Mouse (Mus musculus): ENCODE measurements around the gene Set. TPM values are rescaled to one million over a fixed set of nuclear protein-coding genes. Genes with fewer than 3 reads are reported as not detected.

The Set gene
- polyA plus RNA-seq, 2 experiments, result 159 to 179 TPM

- no peak for ATAC-seq (ENCODE audit: insufficient read depth)
- no peak for DNase-seq (ENCODE audit: low read depth in 3 of 3, low spot score in 3 of 3)
- no peaks in the 10 kb centered on the region for H3K27me3 ChIP-seq (ENCODE audit: control insufficient read depth, insufficient read depth, low read length)
- no peak overlapping the region for H3K4me3 ChIP-seq (ENCODE audit: insufficient read depth in 1 of 2, low read depth in 2 of 2, low read length in 2 of 2)
- H3K36me3 ChIP-seq (replicated peaks; ENCODE audit: control insufficient read depth, insufficient read depth, low read depth), result no peaks in the 10 kb centered on the region
- no peak overlapping the region for H3K4me2 ChIP-seq (ENCODE audit: low read depth)
- no peak for TF ChIP-seq EP300 (IDR thresholded peaks at IDR 0.05; ENCODE audit: low read depth)
- TF ChIP-seq CTCF (IDR thresholded peaks at IDR 0.05; ENCODE audit: low read depth), result no peak
- no peak overlapping the region for H3K27ac ChIP-seq
- H3K9me3 ChIP-seq (ENCODE audit: control insufficient read depth, low read length), result no peaks in the 10 kb centered on the region
- no peak overlapping the region for H3K9ac ChIP-seq (replicated peaks)
- 76% methylated on average over 4 of the region's 4 CpGs for WGBS (ENCODE audit: insufficient replicate concordance)
- H3K4me1 ChIP-seq (replicated peaks; ENCODE audit: control insufficient read depth in 2 of 2, insufficient read depth in 2 of 2, low read length in 1 of 2), result peaks cover 5 to 16% of the 10 kb centered on the region in 2 experiments
Observed at GRCm38 (mm10) chr2:30120269-30120668, 63.1 kb downstream of the Set start.

Other genes starting within 250 kb of the Set start
- gene Urm1, start 237.3 kb upstream of the Set start, polyA plus RNA-seq (2012; rRNA removed), result 14.5 and 17.7 TPM in 2 replicates
- gene Urm1, start 237.3 kb upstream of the Set start, polyA plus RNA-seq (2014; fragmentation: Nextera tagmentation; extraction: Ambion mirVana), result 7.4 and 8.4 TPM in 2 replicates
- 20.1 and 20.4 TPM in 2 replicates for gene Cercam, start 188.2 kb upstream of the Set start, polyA plus RNA-seq (2012; rRNA removed)
- 16.6 and 23.1 TPM in 2 replicates for gene Cercam, start 188.2 kb upstream of the Set start, polyA plus RNA-seq (2014; fragmentation: Nextera tagmentation; extraction: Ambion mirVana)
- 21.0 and 29.6 TPM in 2 replicates for gene Odf2, start 168.2 kb upstream of the Set start, polyA plus RNA-seq (2012; rRNA removed)
- gene Odf2, start 168.2 kb upstream of the Set start, polyA plus RNA-seq (2014; fragmentation: Nextera tagmentation; extraction: Ambion mirVana), result 23.5 and 29.1 TPM in 2 replicates
- gene Gle1, start 122.0 kb upstream of the Set start, polyA plus RNA-seq (2012; rRNA removed), result 11.2 and 13.5 TPM in 2 replicates
- gene Gle1, start 122.0 kb upstream of the Set start, polyA plus RNA-seq (2014; fragmentation: Nextera tagmentation; extraction: Ambion mirVana), result 17.6 and 20.5 TPM in 2 replicates
- 11.5 and 21.1 TPM in 2 replicates for gene Sptan1, start 91.8 kb upstream of the Set start, polyA plus RNA-seq (2012; rRNA removed)
- gene Sptan1, start 91.8 kb upstream of the Set start, polyA plus RNA-seq (2014; fragmentation: Nextera tagmentation; extraction: Ambion mirVana), result 14.5 and 14.6 TPM in 2 replicates
- 5.6 and 5.8 TPM in 2 replicates for gene Wdr34, start 8.5 kb upstream of the Set start, polyA plus RNA-seq (2012; rRNA removed)
- gene Wdr34, start 8.5 kb upstream of the Set start, polyA plus RNA-seq (2014; fragmentation: Nextera tagmentation; extraction: Ambion mirVana), result 6.0 and 6.8 TPM in 2 replicates
- gene Pkn3, start 20.3 kb downstream of the Set start, polyA plus RNA-seq (2012; rRNA removed), result 3.0 and 3.5 TPM in 2 replicates
- 1.8 and 2.0 TPM in 2 replicates for gene Pkn3, start 20.3 kb downstream of the Set start, polyA plus RNA-seq (2014; fragmentation: Nextera tagmentation; extraction: Ambion mirVana)
- 23.4 and 25.5 TPM in 2 replicates for gene Zdhhc12, start 36.3 kb downstream of the Set start, polyA plus RNA-seq (2012; rRNA removed)
- 17.4 and 21.5 TPM in 2 replicates for gene Zdhhc12, start 36.3 kb downstream of the Set start, polyA plus RNA-seq (2014; fragmentation: Nextera tagmentation; extraction: Ambion mirVana)
- 8.1 and 8.5 TPM in 2 replicates for gene Zer1, start 67.2 kb downstream of the Set start, polyA plus RNA-seq (2012; rRNA removed)
- 1.9 and 2.0 TPM in 2 replicates for gene Zer1, start 67.2 kb downstream of the Set start, polyA plus RNA-seq (2014; fragmentation: Nextera tagmentation; extraction: Ambion mirVana)
- 11.3 and 12.7 TPM in 2 replicates for gene Tbc1d13, start 76.4 kb downstream of the Set start, polyA plus RNA-seq (2012; rRNA removed)
- gene Tbc1d13, start 76.4 kb downstream of the Set start, polyA plus RNA-seq (2014; fragmentation: Nextera tagmentation; extraction: Ambion mirVana), result 3.6 and 3.9 TPM in 2 replicates
- 11.9 and 15.1 TPM in 2 replicates for gene Endog, start 114.1 kb downstream of the Set start, polyA plus RNA-seq (2012; rRNA removed)
- 19.1 and 20.3 TPM in 2 replicates for gene Endog, start 114.1 kb downstream of the Set start, polyA plus RNA-seq (2014; fragmentation: Nextera tagmentation; extraction: Ambion mirVana)
- gene Spout1, start 121.1 kb downstream of the Set start, polyA plus RNA-seq (2012; rRNA removed), result 18.6 and 20.3 TPM in 2 replicates
- gene Spout1, start 121.1 kb downstream of the Set start, polyA plus RNA-seq (2014; fragmentation: Nextera tagmentation; extraction: Ambion mirVana), result 18.7 and 25.2 TPM in 2 replicates
- 14.3 and 16.8 TPM in 2 replicates for gene Kyat1, start 148.5 kb downstream of the Set start, polyA plus RNA-seq (2012; rRNA removed)
- 9.5 and 11.6 TPM in 2 replicates for gene Kyat1, start 148.5 kb downstream of the Set start, polyA plus RNA-seq (2014; fragmentation: Nextera tagmentation; extraction: Ambion mirVana)
- gene Lrrc8a, start 180.3 kb downstream of the Set start, polyA plus RNA-seq (2012; rRNA removed), result 3.4 and 3.6 TPM in 2 replicates
- gene Lrrc8a, start 180.3 kb downstream of the Set start, polyA plus RNA-seq (2014; fragmentation: Nextera tagmentation; extraction: Ambion mirVana), result 10.8 and 11.8 TPM in 2 replicates
- gene Gm28035, start 183.2 kb downstream of the Set start, polyA plus RNA-seq (2012; rRNA removed), result 0.90 and 1.1 TPM in 2 replicates
- 0.04 TPM in 1 of 2 replicates, not detected in the other for gene Gm28035, start 183.2 kb downstream of the Set start, polyA plus RNA-seq (2014; fragmentation: Nextera tagmentation; extraction: Ambion mirVana)
- 15.9 and 18.1 TPM in 2 replicates for gene Phyhd1, start 208.8 kb downstream of the Set start, polyA plus RNA-seq (2012; rRNA removed)
- 9.8 and 10.3 TPM in 2 replicates for gene Phyhd1, start 208.8 kb downstream of the Set start, polyA plus RNA-seq (2014; fragmentation: Nextera tagmentation; extraction: Ambion mirVana)
- gene Gm28038, start 223.7 kb downstream of the Set start, polyA plus RNA-seq (2012; rRNA removed), result not detected in 2 replicates
- gene Gm28038, start 223.7 kb downstream of the Set start, polyA plus RNA-seq (2014; fragmentation: Nextera tagmentation; extraction: Ambion mirVana), result not detected in 2 replicates
- 4.6 and 5.1 TPM in 2 replicates for gene Dolk, start 229.0 kb downstream of the Set start, polyA plus RNA-seq (2012; rRNA removed)
- 10.9 and 11.4 TPM in 2 replicates for gene Dolk, start 229.0 kb downstream of the Set start, polyA plus RNA-seq (2014; fragmentation: Nextera tagmentation; extraction: Ambion mirVana)
- 15.7 and 16.1 TPM in 2 replicates for gene Nup188, start 229.0 kb downstream of the Set start, polyA plus RNA-seq (2012; rRNA removed)
- 19.1 and 20.8 TPM in 2 replicates for gene Nup188, start 229.0 kb downstream of the Set start, polyA plus RNA-seq (2014; fragmentation: Nextera tagmentation; extraction: Ambion mirVana)